Mouse (Mus musculus) spleen, adult 12 weeks (tissue): ENCODE measurements around the gene Zfp775.
A peak's percentile ranks its signal among the peaks of the same experiment; 100 is the strongest.

Source experiments
- DNase-seq: peaks from one replicate; pipeline ENCODE4 v3.0.0; 2022; ENCODE audit warnings: low spot score

Gene Zfp775

DNA sequence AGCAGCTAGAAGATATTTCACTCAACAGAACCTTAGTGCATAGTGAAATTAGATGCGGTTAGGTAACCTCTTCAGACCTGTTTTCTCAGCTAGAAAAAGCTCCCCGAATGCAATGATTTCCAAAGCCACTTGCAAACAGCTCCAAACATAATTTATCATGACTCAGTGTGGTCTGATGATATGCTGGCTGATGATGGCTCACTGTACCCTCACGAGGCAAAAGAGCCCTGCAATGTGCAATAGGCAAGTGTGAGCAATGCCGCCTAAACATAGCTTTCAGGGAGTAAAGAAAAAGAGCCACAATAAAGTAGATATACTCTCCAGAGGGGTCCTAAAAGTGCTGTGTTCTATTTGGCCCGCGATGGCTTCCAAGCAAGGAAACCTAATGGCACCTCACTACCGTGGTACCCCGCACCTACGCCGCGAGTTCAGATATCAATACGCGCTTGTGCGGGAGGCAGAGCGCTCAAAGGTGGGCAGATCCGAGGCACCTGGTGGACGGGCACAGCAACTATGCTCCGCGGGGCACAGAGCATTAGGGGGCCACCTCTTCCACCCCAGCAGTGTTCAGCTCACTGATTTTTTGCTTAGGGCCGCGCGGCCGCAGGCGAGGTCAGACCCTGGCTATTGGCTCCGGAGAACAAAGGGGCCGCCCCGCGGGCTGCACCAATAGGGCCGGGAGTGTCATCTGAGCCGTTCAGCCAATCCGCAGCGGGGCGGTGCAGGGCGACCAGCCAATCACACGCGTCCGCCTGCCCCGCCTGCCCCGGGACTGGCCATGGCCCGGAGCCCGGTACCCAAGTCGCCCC is at the start of gene Zfp775:
Gene Zfp775 (plus strand): TSS at position 793 of the 809 bp plus-strand sequence.
- DNase-seq: peak; percentile 84

DNA sequence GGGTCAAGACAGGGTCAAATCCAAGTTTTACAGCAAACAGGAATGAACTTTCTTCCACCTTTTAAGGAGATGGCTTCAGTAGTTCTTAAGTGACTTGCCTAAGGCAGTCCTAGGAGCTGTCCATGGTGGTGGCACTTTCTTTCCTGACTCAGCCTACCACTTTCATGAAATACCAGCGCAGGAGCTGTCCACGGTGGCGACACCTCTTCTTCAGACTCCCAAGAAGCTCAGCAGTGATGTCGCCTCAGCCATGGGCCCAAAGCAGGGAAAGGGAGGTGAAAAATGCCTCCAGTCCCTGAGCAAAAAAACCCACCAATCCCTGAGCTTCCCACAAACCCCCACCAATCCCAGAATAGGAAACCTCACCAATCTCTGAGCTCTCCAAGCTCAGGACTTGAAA is 48.9 kb upstream of the Zfp775 start:
- DNase-seq: no peak

- no peak for DNase-seq
These were observed 48.0 kb upstream of the Zfp775 start for GRCm38 (mm10) chr6:48553819-48554218.

DNA sequence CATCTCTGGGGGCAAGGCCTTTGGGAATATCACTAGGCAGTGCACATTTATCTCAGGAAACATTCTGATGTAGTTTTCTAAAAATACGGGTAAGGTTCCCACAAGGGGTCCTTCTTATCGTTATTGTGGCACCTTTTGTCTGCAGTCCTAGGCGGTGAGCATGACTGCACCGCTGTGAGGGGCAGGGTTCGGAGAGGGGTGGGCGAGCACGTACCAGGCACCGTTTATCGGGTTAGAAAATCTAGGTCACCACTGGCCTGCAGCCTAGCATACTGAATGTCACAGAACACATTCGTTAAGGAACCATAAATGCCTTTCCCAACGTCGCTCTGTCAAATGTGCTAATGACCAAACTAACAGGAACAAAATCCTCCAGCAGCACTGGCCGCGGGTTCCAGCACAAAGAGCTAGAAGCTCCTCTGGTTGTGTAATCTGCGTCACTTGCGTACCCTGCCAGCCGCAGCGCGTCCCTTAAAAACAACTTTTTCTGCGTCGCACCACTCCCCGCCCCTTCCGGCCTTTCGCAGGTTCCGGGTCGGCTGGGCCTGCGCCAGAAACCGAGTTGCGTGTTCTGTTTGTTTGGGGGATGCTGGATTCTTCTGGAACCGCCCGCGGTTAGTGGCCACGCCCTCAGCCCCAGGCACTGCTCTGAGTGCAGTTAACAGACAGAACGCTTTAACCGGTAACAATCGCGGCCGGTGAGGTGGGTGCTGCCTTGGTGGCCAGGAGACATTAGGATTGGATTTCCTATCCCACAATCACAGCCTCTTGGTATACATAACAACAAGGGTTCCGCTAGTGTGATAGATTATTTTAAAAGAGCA is 47.4 kb upstream of the Zfp775 start, which contains the start of gene Lrrc61:
Gene Lrrc61 (plus strand): TSS at position 517 of the 824 bp plus-strand sequence.
- DNase-seq: peak; percentile 81

DNA sequence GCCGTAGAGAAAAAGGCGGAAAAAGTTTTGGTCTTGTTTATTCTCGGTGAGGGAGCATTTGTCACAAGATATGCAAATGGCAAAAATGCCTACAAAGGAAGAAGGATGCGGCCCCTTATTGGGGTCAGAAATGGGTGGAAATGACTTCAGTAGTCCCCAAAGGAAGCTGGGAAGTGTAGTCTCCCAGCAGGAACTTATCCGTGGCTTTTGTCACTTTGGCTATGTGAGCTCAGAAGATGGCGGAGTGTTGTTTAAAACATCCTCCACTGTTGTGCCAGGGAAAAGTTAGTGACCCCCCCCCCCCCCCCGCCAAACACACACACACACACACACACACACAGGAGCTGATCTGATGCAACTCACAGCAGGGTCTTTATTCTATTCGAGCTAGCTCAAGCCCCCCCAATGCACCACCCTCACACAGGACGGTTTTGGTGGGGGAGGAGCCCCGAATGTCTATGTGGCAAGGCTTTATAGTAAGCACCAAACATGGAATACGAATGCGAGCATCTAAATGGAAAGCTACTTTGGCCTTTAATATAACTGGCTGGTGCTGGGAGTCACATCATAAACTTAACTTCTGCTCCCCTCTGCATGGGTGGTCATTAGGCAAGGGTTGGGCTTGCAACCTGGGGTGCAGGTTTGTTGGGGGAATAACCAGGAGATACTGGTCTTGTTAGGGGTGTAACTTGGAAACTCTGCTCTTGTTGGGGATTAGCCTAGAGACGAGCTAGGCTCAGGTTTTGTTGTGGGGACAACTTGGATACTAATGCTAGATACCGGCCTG is 46.6 kb upstream of the Zfp775 start:
- DNase-seq: no peak

GRCm38 (mm10) chr6:48555956-48556355 is 45.9 kb upstream of the Zfp775 start:
- no peak for DNase-seq

DNA sequence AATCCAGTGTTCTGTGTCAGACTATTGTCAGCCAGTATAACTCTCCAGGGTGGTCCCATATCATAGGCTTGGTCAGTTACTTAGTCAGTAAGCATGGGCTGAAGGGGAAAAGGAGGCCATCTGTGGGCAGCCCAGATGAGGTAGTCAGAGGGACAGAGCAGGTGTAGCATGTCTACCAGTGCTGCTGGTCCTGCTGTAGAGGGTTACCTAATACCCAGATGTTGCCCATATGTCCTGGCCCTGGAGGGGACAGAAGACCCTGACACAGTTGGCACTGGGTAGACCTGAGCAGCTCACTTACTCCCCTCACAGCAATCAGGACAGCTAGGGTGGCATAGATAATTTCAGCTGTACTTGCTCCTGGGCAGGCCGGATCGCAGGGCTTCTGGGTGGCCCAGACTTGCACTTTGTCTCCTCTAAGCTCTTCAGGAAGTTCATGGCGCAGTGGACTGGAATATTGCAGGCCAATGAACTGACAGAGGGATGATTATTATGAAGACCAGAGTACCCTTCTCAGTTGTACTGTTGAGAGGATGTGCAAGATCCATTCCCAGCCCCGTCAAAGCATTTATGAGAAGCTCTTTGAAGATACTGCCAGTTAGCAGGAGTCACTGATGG is 36.1 kb upstream of the Zfp775 start:
- DNase-seq: no peak

- no peak for DNase-seq
These were observed 35.6 kb upstream of the Zfp775 start for GRCm38 (mm10) chr6:48566312-48566711.

DNA sequence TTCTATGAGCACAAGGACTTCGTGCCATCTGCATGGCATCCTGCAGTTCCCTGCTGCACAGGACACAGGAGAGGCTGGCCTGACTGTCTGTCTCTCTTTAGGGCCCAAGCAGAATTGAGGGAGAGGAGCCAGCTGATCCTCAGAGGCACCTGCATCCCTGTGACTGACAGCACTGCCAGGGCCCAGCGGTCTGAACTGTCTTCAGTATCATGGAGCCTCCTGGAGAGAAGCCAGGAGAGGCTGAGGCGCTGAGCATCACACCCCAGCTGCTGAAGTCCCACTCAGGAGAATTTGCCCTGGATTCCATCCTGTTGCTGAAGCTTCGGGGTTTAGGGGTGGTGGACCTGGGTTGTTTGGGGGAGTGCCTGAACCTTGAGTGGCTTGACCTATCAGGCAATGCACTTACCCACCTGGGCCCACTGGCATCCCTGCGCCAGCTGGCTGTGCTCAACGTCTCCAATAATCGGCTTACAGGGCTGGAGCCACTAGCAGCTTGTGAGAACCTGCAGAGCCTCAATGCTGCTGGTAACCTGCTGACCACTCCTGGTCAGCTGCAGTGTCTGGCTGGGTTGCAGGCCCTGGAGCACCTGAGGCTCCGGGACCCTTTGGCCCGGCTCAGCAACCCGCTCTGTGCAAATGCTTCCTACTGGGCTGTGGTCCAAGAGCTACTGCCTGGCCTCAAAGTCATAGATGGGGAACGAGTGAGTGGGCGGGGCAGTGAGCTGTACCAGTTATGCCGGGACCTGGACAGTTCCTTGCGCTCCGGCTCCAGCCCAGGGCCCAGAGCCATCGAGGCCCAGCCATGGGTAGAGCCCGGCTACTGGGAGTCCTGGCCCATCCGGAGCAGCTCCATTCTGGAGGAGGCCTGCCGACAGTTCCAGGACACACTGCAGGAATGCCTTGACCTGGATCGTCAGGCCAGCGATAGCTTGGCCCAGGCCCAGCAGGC is 33.6 kb upstream of the Zfp775 start:
- no peak for DNase-seq

- DNase-seq: no peak
These were observed 32.6 kb upstream of the Zfp775 start for GRCm38 (mm10) chr6:48569065-48569807.

GRCm38 (mm10) chr6:48572014-48572413 is 29.8 kb upstream of the Zfp775 start:
- no peak for DNase-seq

GRCm38 (mm10) chr6:48572572-48573061 is 29.2 kb upstream of the Zfp775 start, which contains the start of gene Rarres2:
Gene Rarres2 (minus strand): TSS chr6:48572789.
- DNase-seq: no peak

- DNase-seq: no peak
These were observed 28.6 kb upstream of the Zfp775 start for GRCm38 (mm10) chr6:48573280-48573679.

GRCm38 (mm10) chr6:48573981-48574380 is 27.9 kb upstream of the Zfp775 start:
- DNase-seq: no peak

DNA sequence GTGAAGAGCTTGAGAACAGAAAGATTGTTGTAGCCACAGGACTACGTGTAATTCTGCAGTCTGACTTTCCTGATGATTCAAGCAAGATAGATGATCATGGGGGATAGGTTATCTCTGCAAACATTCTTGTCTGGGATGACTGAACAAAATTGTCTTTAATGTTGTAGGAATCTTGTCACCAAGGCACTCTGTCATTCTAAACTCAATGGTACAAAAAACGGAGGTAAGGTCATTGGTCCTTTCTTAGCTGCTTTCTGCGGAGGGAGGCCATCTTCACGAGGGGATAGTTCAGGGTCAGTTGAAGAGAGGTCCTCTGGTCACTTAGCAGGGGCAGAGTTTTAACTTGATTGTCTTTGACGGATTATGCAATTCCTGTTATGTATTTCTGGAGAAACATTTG is 23.1 kb upstream of the Zfp775 start:
- DNase-seq: no peak

DNA sequence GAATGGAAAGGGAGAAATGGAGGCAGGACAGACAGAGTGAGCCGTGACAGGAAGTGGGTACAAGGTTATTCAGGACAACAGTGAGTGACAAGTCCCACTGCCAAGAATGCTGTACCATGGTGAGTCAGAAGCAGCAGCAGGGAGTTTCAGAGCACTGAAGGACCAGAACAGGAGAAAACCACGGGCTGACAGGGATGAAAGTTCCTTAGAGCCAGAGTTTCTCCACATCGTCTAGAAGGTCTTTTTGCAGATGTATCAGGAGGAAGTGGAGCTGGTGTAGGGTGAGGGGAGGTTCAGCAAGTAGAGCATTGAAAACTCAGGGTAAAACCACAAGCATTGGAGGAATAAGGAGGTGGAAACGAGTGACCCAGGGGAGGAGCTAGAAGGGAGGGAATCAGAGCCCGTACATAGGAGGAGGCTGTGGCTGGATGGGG is 22.6 kb upstream of the Zfp775 start:
- no peak for DNase-seq

- no peak for DNase-seq
These were observed 20.6 kb upstream of the Zfp775 start for GRCm38 (mm10) chr6:48581257-48581656.

DNA sequence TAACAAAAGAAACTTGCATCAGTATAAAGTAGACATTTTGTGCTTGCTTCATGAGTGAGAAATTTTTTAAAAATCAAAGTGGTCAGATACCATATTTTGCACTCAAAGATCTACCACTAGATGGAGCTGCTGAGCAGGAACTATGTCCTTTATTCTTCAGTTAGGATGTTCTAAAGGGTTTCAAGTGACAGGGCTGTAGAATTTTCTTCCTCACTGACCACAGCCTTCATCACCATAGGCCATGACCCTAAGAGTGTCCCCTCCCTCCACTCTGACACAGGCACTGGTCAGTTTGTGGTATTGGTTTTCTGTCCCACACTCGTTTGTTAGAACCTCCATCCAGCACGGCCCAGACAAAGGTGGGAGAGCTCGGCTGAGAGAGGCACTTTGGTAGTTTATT is 19.8 kb upstream of the Zfp775 start:
- no peak for DNase-seq

DNA sequence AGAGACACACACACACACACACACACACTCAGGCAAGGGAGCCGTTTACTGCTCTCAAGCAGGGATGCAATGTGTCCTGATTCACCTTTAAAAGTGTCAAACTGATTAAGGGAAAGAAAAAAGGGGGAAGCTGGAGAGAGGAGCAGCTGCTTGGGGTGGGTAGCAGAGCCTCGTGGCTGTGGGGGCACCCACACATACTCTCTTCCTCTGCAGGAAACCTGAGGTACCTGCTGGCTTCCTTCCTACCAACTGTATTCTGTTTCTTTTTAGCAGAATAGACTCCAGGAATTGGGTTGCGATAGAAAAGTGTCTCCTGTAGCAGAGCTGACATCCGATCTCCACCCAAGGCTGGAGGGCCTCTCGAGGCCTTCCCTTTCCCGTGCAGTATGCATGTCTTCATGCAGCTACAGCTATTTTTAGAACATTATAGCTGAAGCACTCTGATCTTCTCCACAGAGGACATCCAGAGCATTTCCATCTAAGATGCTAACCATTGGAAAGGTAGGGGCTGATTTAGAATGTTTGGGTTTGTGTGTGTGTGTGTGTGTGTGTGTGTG is 12.6 kb upstream of the Zfp775 start, which contains the start of gene Gm45021:
Gene Gm45021 (plus strand): TSS at position 417 of the 557 bp plus-strand sequence.
- DNase-seq: no peak
